Mouse (Mus musculus) spleen, postnatal 14 days (tissue): ENCODE results near the gene Gm15140.
"Not testable (repeated sequence)": the region's sequence is repeated elsewhere in the genome, so short reads cannot be mapped to it uniquely, and the experiment has no call there.

ENCODE experiments used
- DNase-seq, 2 experiments: peaks; one replicate each; pipeline ENCODE4 v3.0.0; 2021 to 2022; ENCODE audit warnings: low spot score in 2 of 2

The Gm15140 gene

GRCm38 (mm10) chrX:154120585-154120984 lies at the start of gene Gm15140:
TSS of gene Gm15140 (minus strand) at chrX:154120685.
- DNase-seq, result not testable (repeated sequence)
